Mouse (Mus musculus) splenic B cell, adult 2 months (primary cell): ENCODE data around the gene Lcn12.

ENCODE experiments used
- DNase-seq: peaks from one replicate; pipeline ENCODE4 v3.0.0-alpha.2; 2011; ENCODE audit warnings: low read depth, low spot score
- H3K27me3 ChIP-seq: 2 replicates; pipeline ENCODE4 v1.6.1; 2012; ENCODE audit warnings: mild to moderate bottlenecking, low read length, moderate library complexity, mixed read lengths; ENCODE audit not compliant: control insufficient read depth, poor library complexity, insufficient read depth, severe bottlenecking
- H3K36me3 ChIP-seq: 2 replicates; pipeline ENCODE4 v1.6.1; 2012; ENCODE audit warnings: mild to moderate bottlenecking, low read length, moderate library complexity, mixed read lengths; ENCODE audit not compliant: control insufficient read depth, poor library complexity, insufficient read depth, severe bottlenecking

Gene Lcn12

DNA sequence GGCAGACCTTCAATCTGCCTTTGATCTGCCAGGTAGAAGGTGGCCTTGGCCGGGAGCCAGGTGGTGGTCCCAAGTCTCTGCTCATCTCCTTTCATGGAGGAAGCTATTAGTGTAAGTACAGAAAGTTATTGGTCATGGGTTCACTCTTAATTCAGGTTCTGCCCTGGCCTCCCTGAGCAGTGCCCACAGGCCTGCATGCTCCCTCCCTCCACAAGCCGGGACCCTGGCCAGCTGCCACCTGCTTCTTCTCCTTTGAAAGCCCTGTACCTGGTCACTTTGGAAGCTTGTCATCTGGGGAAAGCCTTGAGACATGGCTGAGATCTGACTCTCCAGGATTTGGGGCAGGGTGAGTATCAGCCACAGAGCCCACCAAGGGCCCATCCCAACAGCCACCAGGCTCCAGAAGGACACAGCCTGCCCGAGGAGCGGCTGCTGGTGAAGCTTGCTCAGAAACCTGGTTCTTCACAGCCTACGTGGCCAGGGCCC is at the start of gene Lcn12:
TSS of gene Lcn12 (minus strand) at position 436 of the 486 bp plus-strand sequence.
- DNase-seq, result no peak
- Histone ChIP-seq H3K36me3 (no peaks in the 10 kb centered on the region), H3K27me3 (no peaks in the 10 kb centered on the region)

DNA sequence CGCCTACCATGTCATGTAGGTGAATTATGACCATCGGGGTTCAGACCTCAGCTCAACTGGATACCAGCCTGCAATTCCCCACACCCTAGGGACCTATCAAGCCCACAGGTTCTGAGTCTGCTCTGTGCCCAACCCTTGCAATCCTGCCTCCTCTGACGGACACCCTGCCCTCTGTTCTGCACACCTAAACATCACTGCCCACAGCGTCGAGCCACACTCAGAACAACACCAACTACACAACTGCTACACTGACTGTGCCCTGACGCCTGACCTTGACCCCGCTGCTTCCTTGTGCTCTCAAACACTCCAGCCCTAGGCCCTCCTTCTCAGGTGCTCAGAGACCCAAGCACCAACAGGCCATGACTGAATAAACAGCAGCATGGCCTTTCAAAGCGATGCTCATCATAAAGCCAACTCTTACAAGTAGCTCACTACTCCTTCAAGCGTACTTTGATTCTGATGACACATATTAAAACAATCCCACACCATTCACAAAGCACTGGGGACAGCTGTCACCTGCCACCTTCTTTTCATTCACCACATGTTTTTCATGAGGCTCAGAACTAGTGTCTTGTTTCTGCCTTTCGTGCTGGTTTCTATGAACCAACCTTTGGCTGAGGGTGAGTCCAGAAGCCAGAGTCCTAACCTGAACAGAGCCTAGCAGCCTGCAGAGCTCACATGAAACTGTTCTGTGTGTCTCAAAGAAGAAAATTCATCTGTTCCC is 48.1 kb upstream of the Lcn12 start:
- Histone ChIP-seq H3K36me3 (peaks cover 1% of the 10 kb centered on the region; the same call in 1 of the 2 replicates), H3K27me3 (no peaks in the 10 kb centered on the region)
- no peak for DNase-seq

DNA sequence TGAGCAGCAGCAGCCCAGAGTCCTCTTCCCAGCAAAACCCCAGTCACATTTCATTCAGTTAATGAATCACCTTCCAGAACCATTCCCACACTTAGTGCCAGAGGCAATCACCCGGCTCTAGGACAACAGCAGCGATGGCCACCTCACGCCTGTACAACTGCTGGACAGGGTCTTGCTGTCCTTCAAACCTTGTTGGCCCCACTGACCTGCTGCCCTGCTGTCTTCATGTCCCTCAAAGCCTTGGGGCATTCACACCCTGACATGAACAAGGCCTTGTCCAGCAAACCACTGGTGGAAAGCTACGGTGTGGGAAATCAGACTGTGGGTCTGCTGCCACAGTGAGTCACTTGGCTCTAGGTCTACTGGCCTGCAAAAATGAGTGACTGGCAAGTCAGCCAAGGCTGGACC is 46.8 kb upstream of the Lcn12 start:
- no peak for DNase-seq
- no peaks in the 10 kb centered on the region for H3K27me3 ChIP-seq
- peaks cover 1% of the 10 kb centered on the region for H3K36me3 ChIP-seq

GRCm38 (mm10) chr2:25536531-25536930 is 42.8 kb upstream of the Lcn12 start:
- H3K36me3 ChIP-seq, result peaks cover 1% of the 10 kb centered on the region
- no peak for DNase-seq

DNA sequence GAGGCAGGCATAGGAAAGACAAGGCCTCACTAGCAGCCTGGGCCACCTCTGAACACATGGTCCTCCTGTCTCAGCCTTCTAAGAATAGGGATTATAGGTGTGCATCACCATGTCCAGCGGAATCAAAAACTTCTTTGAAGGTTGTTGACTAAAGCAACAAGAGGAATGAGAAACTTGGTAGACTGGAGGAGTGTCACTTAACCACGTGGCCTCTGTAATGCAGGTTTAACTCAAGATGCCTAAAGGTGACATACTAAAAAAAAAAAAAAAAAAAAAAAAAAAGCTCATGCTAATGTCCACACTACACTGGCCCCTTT is 41.1 kb upstream of the Lcn12 start:
- Histone ChIP-seq H3K36me3 (peaks cover 3% of the 10 kb centered on the region), H3K27me3 (no peaks in the 10 kb centered on the region)
- DNase-seq, result no peak

More at GRCm38 (mm10) chr2:25536531-25536930, 42.8 kb upstream of the Lcn12 start:
- no peaks in the 10 kb centered on the region for H3K27me3 ChIP-seq

GRCm38 (mm10) chr2:25534178-25534865 is 40.6 kb upstream of the Lcn12 start:
- Histone ChIP-seq H3K27me3 (no peaks in the 10 kb centered on the region), H3K36me3 (peaks cover 3% of the 10 kb centered on the region)
- DNase-seq, result peak; percentile 91

DNA sequence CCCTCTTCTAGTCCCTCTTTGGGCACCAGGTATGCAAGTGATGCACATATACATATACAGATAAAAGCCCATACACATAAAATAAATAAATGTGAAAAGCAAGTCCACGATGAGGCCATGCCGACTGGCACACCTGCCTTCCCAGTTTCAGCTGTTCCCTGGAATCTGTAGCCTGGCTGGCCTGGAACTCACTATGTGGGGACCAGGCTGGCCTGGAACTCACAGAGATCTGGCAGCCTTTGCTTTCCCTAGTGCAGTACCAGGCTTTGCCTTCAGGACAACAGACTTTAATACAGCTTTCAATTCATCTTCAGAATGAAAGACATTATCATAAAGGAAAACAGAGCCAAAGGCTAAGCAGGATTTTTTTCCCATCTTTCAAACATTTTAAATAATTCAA is 40.0 kb upstream of the Lcn12 start:
- no peak for DNase-seq
- H3K36me3 ChIP-seq, result peaks cover 9% of the 10 kb centered on the region
- no peaks in the 10 kb centered on the region for H3K27me3 ChIP-seq

GRCm38 (mm10) chr2:25526510-25527302 is 33.0 kb upstream of the Lcn12 start:
- H3K27me3 ChIP-seq, result no peaks in the 10 kb centered on the region
- DNase-seq, result no peak
- H3K36me3 ChIP-seq, result peaks cover 29% of the 10 kb centered on the region

- H3K27me3 ChIP-seq, result no peaks in the 10 kb centered on the region
- peak; percentile 56 for DNase-seq
- H3K36me3 ChIP-seq, result peaks cover 2% of the 10 kb centered on the region; the same call in 1 of the 2 replicates
These were observed 16.2 kb upstream of the Lcn12 start for GRCm38 (mm10) chr2:25509912-25510311.

- Histone ChIP-seq H3K36me3 (peaks cover 3% of the 10 kb centered on the region), H3K27me3 (no peaks in the 10 kb centered on the region)
- peak; percentile 53 for DNase-seq
These were observed 13.3 kb upstream of the Lcn12 start for GRCm38 (mm10) chr2:25506964-25507363.

GRCm38 (mm10) chr2:25505860-25506259 is 12.1 kb upstream of the Lcn12 start:
- Histone ChIP-seq H3K36me3 (peaks cover 3% of the 10 kb centered on the region), H3K27me3 (no peaks in the 10 kb centered on the region)
- no peak for DNase-seq

DNA sequence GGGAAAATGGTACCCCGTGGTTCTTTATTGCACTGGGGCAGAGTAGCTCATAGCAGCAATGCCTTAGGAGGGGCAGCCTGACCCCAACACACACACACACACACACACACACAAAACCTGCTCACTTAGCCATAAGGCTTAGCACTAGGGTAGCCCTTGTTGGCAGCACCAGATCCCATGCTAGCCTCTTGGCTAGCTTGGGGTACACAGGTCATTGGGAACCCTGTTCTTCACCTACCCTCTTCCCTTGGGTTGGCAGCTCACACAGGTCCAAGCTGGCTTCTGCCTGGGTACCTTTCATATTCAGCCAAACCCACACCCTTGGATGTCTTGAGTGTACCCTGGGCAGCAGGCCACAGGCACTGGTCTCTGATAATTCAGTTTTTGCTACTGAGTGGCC is 11.3 kb upstream of the Lcn12 start:
- Histone ChIP-seq H3K36me3 (peaks cover 3% of the 10 kb centered on the region), H3K27me3 (no peaks in the 10 kb centered on the region)
- no peak for DNase-seq

- no peaks in the 10 kb centered on the region for H3K27me3 ChIP-seq
- H3K36me3 ChIP-seq, result peaks cover 3% of the 10 kb centered on the region
- DNase-seq, result no peak
These were observed 10.8 kb upstream of the Lcn12 start for GRCm38 (mm10) chr2:25504538-25504937.

DNA sequence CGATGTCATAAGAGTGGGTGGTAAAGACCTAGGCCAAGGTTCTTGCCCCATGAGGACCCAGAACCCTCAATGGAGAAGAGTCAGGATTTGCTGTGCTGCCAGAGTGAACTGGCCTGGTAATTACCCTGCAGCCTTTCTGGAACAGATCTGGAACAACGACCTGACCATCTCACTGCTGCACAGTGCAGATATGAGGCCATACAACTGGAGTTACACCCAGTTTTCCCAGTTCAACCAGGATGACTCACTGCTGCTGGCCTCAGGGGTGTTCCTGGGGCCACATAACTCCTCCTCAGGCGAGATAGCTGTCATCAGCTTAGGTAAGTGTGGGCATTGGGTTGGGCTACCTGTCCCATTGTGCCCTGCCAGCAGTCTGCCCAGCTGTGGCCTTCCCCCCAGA is 9.0 kb upstream of the Lcn12 start:
- Histone ChIP-seq H3K27me3 (no peaks in the 10 kb centered on the region), H3K36me3 (peaks cover 3% of the 10 kb centered on the region)
- DNase-seq, result no peak
